Mouse (Mus musculus) yolk sac, embryonic 10.5 days (tissue): ENCODE measurements at regions not wholly inside any gene's neighbourhood (a gene's known extent, or its start where the extent isn't known, plus 50 kb on each side); places are given as distances from the start of the nearest gene placed in this dataset.
"Not testable (repeated sequence)": the region's sequence is repeated elsewhere in the genome, so short reads cannot be mapped to it uniquely, and the experiment has no call there.

Source experiments
- DNase-seq: peaks from one replicate; pipeline ENCODE4 v3.0.0-alpha.2; 2017; ENCODE audit warnings: low spot score

GRCm38 (mm10) chr14:86315974-86316373 lies 825.1 kb downstream of the Diaph3 start:
- DNase-seq, result no peak

GRCm38 (mm10) chr14:86308949-86309543 lies 832.0 kb downstream of the Diaph3 start:
- no peak for DNase-seq

GRCm38 (mm10) chr14:86307806-86308205 lies 833.2 kb downstream of the Diaph3 start:
- DNase-seq, result peak; percentile 32

GRCm38 (mm10) chr14:86301666-86302065 lies 839.4 kb downstream of the Diaph3 start:
- DNase-seq, result no peak

GRCm38 (mm10) chr14:86300811-86301210 lies 840.2 kb downstream of the Diaph3 start:
- DNase-seq, result no peak

GRCm38 (mm10) chr14:86297991-86298390 lies 843.0 kb downstream of the Diaph3 start:
- DNase-seq, result no peak

GRCm38 (mm10) chr14:86294606-86295005 lies 846.4 kb downstream of the Diaph3 start:
- not testable (repeated sequence) for DNase-seq

- DNase-seq, result no peak
Observed at GRCm38 (mm10) chr14:86293804-86294203, 847.2 kb downstream of the Diaph3 start.

GRCm38 (mm10) chr14:86293371-86293770 lies 847.7 kb downstream of the Diaph3 start:
- DNase-seq, result no peak

GRCm38 (mm10) chr14:86290556-86290955 lies 850.5 kb downstream of the Diaph3 start:
- DNase-seq, result no peak

- DNase-seq, result no peak
Observed at GRCm38 (mm10) chr14:86261640-86262230, 879.3 kb downstream of the Diaph3 start.

- DNase-seq, result no peak
Observed at GRCm38 (mm10) chr14:86254196-86254595, 886.8 kb downstream of the Diaph3 start.

GRCm38 (mm10) chr14:86251617-86252016 lies 889.4 kb downstream of the Diaph3 start:
- DNase-seq, result no peak

GRCm38 (mm10) chr14:86247686-86248085 lies 893.3 kb downstream of the Diaph3 start:
- DNase-seq, result no peak

- DNase-seq, result no peak
Observed at GRCm38 (mm10) chr14:86246770-86247169, 894.3 kb downstream of the Diaph3 start.

- no peak for DNase-seq
Observed at GRCm38 (mm10) chr14:86243662-86244061, 897.4 kb downstream of the Diaph3 start.

- no peak for DNase-seq
Observed at GRCm38 (mm10) chr14:86242836-86243235, 898.2 kb downstream of the Diaph3 start.

GRCm38 (mm10) chr14:86239090-86239489 lies 901.9 kb downstream of the Diaph3 start:
- DNase-seq, result no peak

- DNase-seq, result no peak
Observed at GRCm38 (mm10) chr14:86233305-86233704, 907.7 kb downstream of the Diaph3 start.

GRCm38 (mm10) chr14:86230609-86231008 lies 910.4 kb downstream of the Diaph3 start:
- DNase-seq, result no peak

GRCm38 (mm10) chr14:86229755-86230154 lies 911.3 kb downstream of the Diaph3 start:
- no peak for DNase-seq

GRCm38 (mm10) chr14:86215711-86216110 lies 925.3 kb downstream of the Diaph3 start:
- no peak for DNase-seq

- DNase-seq, result no peak
Observed at GRCm38 (mm10) chr14:86211654-86212053, 929.4 kb downstream of the Diaph3 start.

- no peak for DNase-seq
Observed at GRCm38 (mm10) chr14:86204582-86204981, 936.5 kb downstream of the Diaph3 start.
